Mouse (Mus musculus) layer of hippocampus, adult 9-10 months (tissue): Measurements from ENCODE around the gene Tnfrsf12a.

ENCODE experiments used
- DNase-seq: peaks from one replicate; pipeline ENCODE4 v3.0.0; 2022; ENCODE audit warnings: low spot score

Gene Tnfrsf12a

GRCm38 (mm10) chr17:23645894-23646293 lies 31.4 kb downstream of the Tnfrsf12a start:
- DNase-seq: no peak

- no peak for DNase-seq
Measured at GRCm38 (mm10) chr17:23644613-23645495, 32.4 kb downstream of the Tnfrsf12a start, which contains the start of gene Mmp25. Mmp25 (minus strand) TSS chr17:23645277.

DNA sequence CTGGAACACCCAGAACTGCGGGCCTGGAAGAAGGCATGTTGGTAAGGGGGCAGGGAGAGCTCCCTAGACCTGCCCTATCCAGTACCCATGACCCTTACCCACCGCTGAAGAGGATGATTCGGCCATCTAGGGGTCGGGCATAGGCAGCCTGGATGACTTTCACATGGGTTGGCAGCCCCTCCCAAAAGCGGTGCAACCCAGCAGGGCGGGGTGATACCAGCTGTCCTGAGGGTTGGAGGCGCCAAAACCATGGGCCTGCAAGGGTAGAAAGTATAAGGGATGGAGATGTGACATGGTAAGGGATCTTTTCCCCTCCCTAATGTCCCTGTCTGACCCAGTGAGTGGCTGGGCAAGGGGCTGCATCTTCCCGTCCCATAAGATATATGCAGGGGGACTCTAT lies 46.0 kb downstream of the Tnfrsf12a start:
- DNase-seq: no peak

- DNase-seq: peak; percentile 63
Measured at GRCm38 (mm10) chr17:23630195-23631020, 46.9 kb downstream of the Tnfrsf12a start.

DNA sequence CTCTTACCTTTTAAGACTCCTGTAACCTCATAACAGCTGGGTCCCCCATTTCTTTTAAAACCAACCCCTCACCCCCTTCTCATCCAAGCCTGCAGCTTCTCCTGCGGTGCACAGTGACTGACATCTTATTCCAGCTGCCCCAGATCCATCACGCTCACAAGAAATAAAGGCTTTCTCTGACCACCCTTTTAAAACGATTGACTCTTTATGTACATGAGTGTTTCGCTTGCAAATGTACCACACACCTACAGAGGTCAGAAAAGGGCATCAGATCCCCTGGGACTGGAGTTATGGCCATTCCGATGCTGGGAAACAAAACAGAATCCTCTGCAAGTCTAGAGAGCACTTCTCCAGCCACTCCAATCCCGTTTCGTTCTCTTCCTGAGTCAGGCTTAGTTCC lies 49.5 kb downstream of the Tnfrsf12a start:
- no peak for DNase-seq
